Mouse (Mus musculus): Measurements from ENCODE around the gene Tradd.

- no peak for TF ChIP-seq GATA1 (IDR thresholded peaks at IDR 0.05; ENCODE audit: borderline replicate concordance, low read length)
- no peak for TF ChIP-seq TAL1 (conservative IDR thresholded peaks at IDR 0.05; ENCODE audit: low read depth, low read length)
These were observed 1.0 kb downstream of the Tradd start for GRCm38 (mm10) chr8:105263244-105263912.

Measured in G1E (cell line).